Mouse (Mus musculus): ENCODE measurements around the gene Fam50b. TPM values are rescaled to one million over a fixed set of nuclear protein-coding genes. Genes with fewer than 3 reads are reported as not detected.

Fam50b gene
- polyA plus RNA-seq, 1 experiment from 2014 or later, result not detected

- WGBS, result 28% methylated on average over 9 of the region's 9 CpGs
- Histone ChIP-seq H3K9me3 (replicated peaks; ENCODE audit: control insufficient read depth, low read length) (no peaks in the 10 kb centered on the region), H3K4me1 (ENCODE audit: control insufficient read depth, insufficient read depth, low read length) (no peaks in the 10 kb centered on the region; the same call in 1 of the 2 replicates), H3K27me3 (ENCODE audit: control insufficient read depth, insufficient read depth, low read length) (no peaks in the 10 kb centered on the region), H3K4me2 (ENCODE audit: low read depth, low read length) (peak overlapping the region; percentile 10; the same call in 1 of the 2 replicates), H3K27ac (replicated peaks; ENCODE audit: low read depth, low read length) (no peak overlapping the region; the same call in 1 of the 2 replicates), H3K4me3 (ENCODE audit: low read depth, low read length) (no peak overlapping the region), H3K9ac (replicated peaks; ENCODE audit: low read length) (no peak overlapping the region), H3K36me3 (replicated peaks; ENCODE audit: control insufficient read depth, insufficient read depth, low read depth, low read length) (no peaks in the 10 kb centered on the region)
- DNase-seq (ENCODE audit: low spot score) (peak; percentile 73), ATAC-seq (replicated peaks; ENCODE audit: insufficient number of reproducible peaks, low FRiP score, low TSS enrichment, low read depth) (no peak; the same call in 1 of the 2 replicates)
These were observed 8.7 kb upstream of the Fam50b start for GRCm38 (mm10) chr13:34725800-34726476.

- H3K27ac ChIP-seq (replicated peaks; ENCODE audit: low read depth, low read length), result no peak overlapping the region
- H3K4me2 ChIP-seq (ENCODE audit: low read depth, low read length), result peak overlapping the region; percentile 10; the same call in 1 of the 2 replicates
- H3K36me3 ChIP-seq (replicated peaks; ENCODE audit: control insufficient read depth, insufficient read depth, low read depth, low read length), result no peaks in the 10 kb centered on the region
- no peak for DNase-seq (ENCODE audit: low spot score)
- no peaks in the 10 kb centered on the region for H3K27me3 ChIP-seq (ENCODE audit: control insufficient read depth, insufficient read depth, low read length)
- H3K9ac ChIP-seq (replicated peaks; ENCODE audit: low read length), result no peak overlapping the region
- ATAC-seq (replicated peaks; ENCODE audit: insufficient number of reproducible peaks, low FRiP score, low TSS enrichment, low read depth), result no peak; the same call in 1 of the 2 replicates
- H3K4me3 ChIP-seq (ENCODE audit: low read depth, low read length), result no peak overlapping the region
- WGBS, result 29% methylated on average over 8 of the region's 8 CpGs
- H3K9me3 ChIP-seq (replicated peaks; ENCODE audit: control insufficient read depth, low read length), result no peaks in the 10 kb centered on the region
- no peaks in the 10 kb centered on the region; the same call in 1 of the 2 replicates for H3K4me1 ChIP-seq (ENCODE audit: control insufficient read depth, insufficient read depth, low read length)
These were observed 8.2 kb upstream of the Fam50b start for GRCm38 (mm10) chr13:34726477-34726805.

DNA sequence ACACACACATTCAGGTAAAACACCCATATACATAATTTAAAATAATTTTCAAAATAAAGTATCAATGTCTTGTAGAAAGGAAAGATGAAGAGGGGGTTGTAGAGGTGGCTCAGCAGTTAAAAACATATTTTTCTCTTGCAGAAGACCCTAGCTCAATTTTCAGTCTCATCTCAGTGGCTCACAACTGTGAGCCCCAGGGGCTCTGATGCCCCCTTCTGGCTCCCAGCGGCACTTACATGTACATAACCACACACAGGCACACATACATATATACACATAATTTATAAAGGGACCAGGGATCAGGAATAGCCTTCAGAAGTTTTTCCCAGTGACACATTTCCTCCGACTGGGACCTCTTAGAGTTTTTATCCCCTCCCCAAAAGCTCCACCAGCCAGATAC lies 7.6 kb upstream of the Fam50b start:
- ATAC-seq (replicated peaks; ENCODE audit: insufficient number of reproducible peaks, low FRiP score, low TSS enrichment, low read depth) (no peak), DNase-seq (ENCODE audit: low spot score) (no peak)
- no peaks in the 10 kb centered on the region for H3K9me3 ChIP-seq (replicated peaks; ENCODE audit: control insufficient read depth, low read length)
- H3K4me3 ChIP-seq (ENCODE audit: low read depth, low read length), result no peak overlapping the region
- no peaks in the 10 kb centered on the region; the same call in 1 of the 2 replicates for H3K4me1 ChIP-seq (ENCODE audit: control insufficient read depth, insufficient read depth, low read length)
- 79% methylated on average over 2 of the region's 2 CpGs for WGBS
- H3K27me3 ChIP-seq (ENCODE audit: control insufficient read depth, insufficient read depth, low read length), result no peaks in the 10 kb centered on the region
- H3K4me2 ChIP-seq (ENCODE audit: low read depth, low read length), result no peak overlapping the region
- H3K27ac ChIP-seq (replicated peaks; ENCODE audit: low read depth, low read length), result no peak overlapping the region
- no peak overlapping the region for H3K9ac ChIP-seq (replicated peaks; ENCODE audit: low read length)
- H3K36me3 ChIP-seq (replicated peaks; ENCODE audit: control insufficient read depth, insufficient read depth, low read depth, low read length), result no peaks in the 10 kb centered on the region

GRCm38 (mm10) chr13:34731551-34731950 lies 3.1 kb upstream of the Fam50b start:
- H3K36me3 ChIP-seq (replicated peaks; ENCODE audit: control insufficient read depth, insufficient read depth, low read depth, low read length), result no peaks in the 10 kb centered on the region
- H3K27me3 ChIP-seq (ENCODE audit: control insufficient read depth, insufficient read depth, low read length), result no peaks in the 10 kb centered on the region
- DNase-seq (ENCODE audit: low spot score) (no peak), ATAC-seq (replicated peaks; ENCODE audit: insufficient number of reproducible peaks, low FRiP score, low TSS enrichment, low read depth) (no peak)
- no peak overlapping the region for H3K4me2 ChIP-seq (ENCODE audit: low read depth, low read length)
- H3K27ac ChIP-seq (replicated peaks; ENCODE audit: low read depth, low read length), result no peak overlapping the region
- no peak overlapping the region for H3K9ac ChIP-seq (replicated peaks; ENCODE audit: low read length)
- 87% methylated on average over 6 of the region's 6 CpGs for WGBS
- no peaks in the 10 kb centered on the region; the same call in 1 of the 2 replicates for H3K4me1 ChIP-seq (ENCODE audit: control insufficient read depth, insufficient read depth, low read length)
- no peak overlapping the region for H3K4me3 ChIP-seq (ENCODE audit: low read depth, low read length)
- no peaks in the 10 kb centered on the region for H3K9me3 ChIP-seq (replicated peaks; ENCODE audit: control insufficient read depth, low read length)

DNA sequence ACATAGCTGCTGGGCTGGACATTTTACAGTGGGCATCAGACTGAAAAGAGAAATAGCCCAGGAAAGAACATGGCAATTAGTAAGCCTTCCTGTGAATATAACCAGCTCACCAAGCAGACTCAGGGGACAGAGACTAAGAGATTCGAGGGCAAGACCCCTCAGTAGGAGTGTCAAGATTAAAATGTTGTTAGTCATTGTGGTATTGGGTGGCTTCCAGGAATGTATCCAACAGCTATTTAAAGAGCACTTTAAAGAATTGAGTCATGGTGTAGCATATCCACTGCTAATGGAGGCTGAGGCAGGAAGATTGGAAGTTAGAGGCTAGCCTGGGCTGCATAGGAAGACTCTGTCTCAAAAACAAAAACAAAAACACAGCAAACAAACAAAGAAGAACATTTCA lies 870 bp upstream of the Fam50b start:
- Histone ChIP-seq H3K27ac (replicated peaks; ENCODE audit: low read depth, low read length) (no peak overlapping the region), H3K4me3 (ENCODE audit: low read depth, low read length) (no peak overlapping the region), H3K4me2 (ENCODE audit: low read depth, low read length) (no peak overlapping the region), H3K4me1 (ENCODE audit: control insufficient read depth, insufficient read depth, low read length) (no peaks in the 10 kb centered on the region; the same call in 1 of the 2 replicates), H3K27me3 (ENCODE audit: control insufficient read depth, insufficient read depth, low read length) (no peaks in the 10 kb centered on the region), H3K9ac (replicated peaks; ENCODE audit: low read length) (no peak overlapping the region), H3K36me3 (replicated peaks; ENCODE audit: control insufficient read depth, insufficient read depth, low read depth, low read length) (no peaks in the 10 kb centered on the region), H3K9me3 (replicated peaks; ENCODE audit: control insufficient read depth, low read length) (no peaks in the 10 kb centered on the region)
- DNase-seq (ENCODE audit: low spot score) (no peak), ATAC-seq (replicated peaks; ENCODE audit: insufficient number of reproducible peaks, low FRiP score, low TSS enrichment, low read depth) (no peak)
- 62% methylated on average over 1 of the region's 1 CpGs for WGBS

DNA sequence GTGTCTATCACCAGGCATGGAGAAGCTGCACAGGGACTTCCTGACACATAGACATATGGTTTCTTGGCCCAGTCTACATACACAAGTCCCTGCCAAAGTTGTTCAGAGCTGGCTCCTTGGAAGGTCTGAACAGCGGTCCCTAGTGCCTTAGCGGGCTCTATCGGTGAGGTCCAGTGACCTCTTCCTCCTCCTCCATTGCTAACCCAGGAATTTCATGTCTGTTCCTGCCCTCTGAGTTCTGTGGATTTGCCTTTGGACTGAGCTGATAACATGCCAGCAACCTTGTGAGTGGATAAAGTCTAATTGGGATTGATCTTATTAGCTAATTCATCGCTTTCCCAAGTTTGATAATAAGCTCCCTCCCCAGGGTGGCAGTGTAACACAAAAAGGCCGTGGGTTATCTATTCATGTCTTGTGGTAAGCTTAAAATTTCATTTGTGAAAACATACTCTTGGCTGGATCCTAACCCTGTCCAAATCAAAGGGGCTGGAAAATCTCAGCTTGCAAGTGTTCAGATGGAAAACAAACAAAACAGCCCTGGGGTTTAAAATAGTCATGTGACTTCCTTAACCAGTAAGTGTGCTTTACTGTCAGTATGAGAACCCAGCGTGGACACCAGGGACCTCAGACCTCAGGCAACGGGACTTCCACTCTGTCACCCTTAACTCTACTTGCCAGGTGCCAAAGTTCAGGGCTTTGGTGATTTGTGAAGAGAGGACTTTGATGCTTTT lies 3.5 kb downstream of the Fam50b start:
- 78% methylated on average over 7 of the region's 7 CpGs for WGBS
- Histone ChIP-seq H3K4me2 (ENCODE audit: low read depth, low read length) (no peak overlapping the region), H3K27me3 (ENCODE audit: control insufficient read depth, insufficient read depth, low read length) (no peaks in the 10 kb centered on the region), H3K4me3 (ENCODE audit: low read depth, low read length) (no peak overlapping the region), H3K4me1 (ENCODE audit: control insufficient read depth, insufficient read depth, low read length) (no peaks in the 10 kb centered on the region; the same call in 1 of the 2 replicates), H3K9ac (replicated peaks; ENCODE audit: low read length) (no peak overlapping the region), H3K36me3 (replicated peaks; ENCODE audit: control insufficient read depth, insufficient read depth, low read depth, low read length) (no peaks in the 10 kb centered on the region), H3K9me3 (replicated peaks; ENCODE audit: control insufficient read depth, low read length) (no peaks in the 10 kb centered on the region), H3K27ac (replicated peaks; ENCODE audit: low read depth, low read length) (no peak overlapping the region)
- DNase-seq (ENCODE audit: low spot score) (no peak), ATAC-seq (replicated peaks; ENCODE audit: insufficient number of reproducible peaks, low FRiP score, low TSS enrichment, low read depth) (no peak)

- Histone ChIP-seq H3K4me1 (ENCODE audit: control insufficient read depth, insufficient read depth, low read length) (no peaks in the 10 kb centered on the region; the same call in 1 of the 2 replicates), H3K27me3 (ENCODE audit: control insufficient read depth, insufficient read depth, low read length) (no peaks in the 10 kb centered on the region), H3K4me2 (ENCODE audit: low read depth, low read length) (no peak overlapping the region), H3K27ac (replicated peaks; ENCODE audit: low read depth, low read length) (no peak overlapping the region), H3K9ac (replicated peaks; ENCODE audit: low read length) (no peak overlapping the region), H3K36me3 (replicated peaks; ENCODE audit: control insufficient read depth, insufficient read depth, low read depth, low read length) (no peaks in the 10 kb centered on the region), H3K4me3 (ENCODE audit: low read depth, low read length) (no peak overlapping the region), H3K9me3 (replicated peaks; ENCODE audit: control insufficient read depth, low read length) (no peaks in the 10 kb centered on the region)
- no peak for ATAC-seq (replicated peaks; ENCODE audit: insufficient number of reproducible peaks, low FRiP score, low TSS enrichment, low read depth)
- WGBS, result 90% methylated on average over 1 of the region's 1 CpGs
- no peak for DNase-seq (ENCODE audit: low spot score)
These were observed 4.0 kb downstream of the Fam50b start for GRCm38 (mm10) chr13:34738699-34738973.

DNA sequence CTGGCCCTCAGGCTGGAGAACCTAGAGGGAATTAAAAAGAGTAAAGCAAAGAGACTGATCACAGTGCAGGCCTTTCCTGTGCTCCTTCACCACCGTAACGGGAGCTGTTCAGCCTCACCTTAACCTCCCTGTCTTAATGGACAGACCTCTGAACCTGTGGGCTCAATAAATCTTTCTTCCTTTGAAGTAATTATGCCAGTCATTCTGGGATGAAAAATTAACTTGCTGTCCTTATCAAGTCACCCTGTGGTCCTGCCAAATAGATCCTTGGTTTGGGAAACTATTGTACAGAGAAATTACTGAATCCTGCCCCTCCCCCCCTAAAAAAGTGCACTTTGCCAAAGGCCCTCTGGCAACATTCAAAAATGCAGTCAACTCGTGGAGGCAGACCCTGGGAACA lies 4.4 kb downstream of the Fam50b start:
- H3K9ac ChIP-seq (replicated peaks; ENCODE audit: low read length), result no peak overlapping the region
- no peaks in the 10 kb centered on the region for H3K27me3 ChIP-seq (ENCODE audit: control insufficient read depth, insufficient read depth, low read length)
- H3K36me3 ChIP-seq (replicated peaks; ENCODE audit: control insufficient read depth, insufficient read depth, low read depth, low read length), result no peaks in the 10 kb centered on the region
- ATAC-seq (replicated peaks; ENCODE audit: insufficient number of reproducible peaks, low FRiP score, low TSS enrichment, low read depth) (no peak), DNase-seq (ENCODE audit: low spot score) (no peak)
- no peak overlapping the region for H3K4me2 ChIP-seq (ENCODE audit: low read depth, low read length)
- H3K9me3 ChIP-seq (replicated peaks; ENCODE audit: control insufficient read depth, low read length), result no peaks in the 10 kb centered on the region
- no peaks in the 10 kb centered on the region; the same call in 1 of the 2 replicates for H3K4me1 ChIP-seq (ENCODE audit: control insufficient read depth, insufficient read depth, low read length)
- H3K27ac ChIP-seq (replicated peaks; ENCODE audit: low read depth, low read length), result no peak overlapping the region
- 64% methylated on average over 3 of the region's 3 CpGs for WGBS
- H3K4me3 ChIP-seq (ENCODE audit: low read depth, low read length), result no peak overlapping the region
